Mouse (Mus musculus) spleen, adult 2 months (tissue): Measurements from ENCODE around the gene 1700088E04Rik. TPM values are rescaled to one million over a fixed set of nuclear protein-coding genes. Genes with fewer than 3 reads are reported as not detected.

Experiments
- DNase-seq, 2 experiments: peaks; one replicate each; pipeline versions ENCODE4 v3.0.0 to v3.0.0-alpha.2; 2012 to 2021; ENCODE audit warnings: low spot score in 2 of 2, low read depth in 1 of 2
- H3K27ac ChIP-seq: fragments of 200-500 bp; 2 replicates; pipeline ENCODE4 v1.5.1; 2012; ENCODE audit warnings: low read length, inconsistent platforms; ENCODE audit not compliant: insufficient read depth
- H3K27me3 ChIP-seq: fragments of 200-500 bp; 2 replicates; pipeline ENCODE4 v1.6.1; 2012; ENCODE audit warnings: mild to moderate bottlenecking, moderate library complexity, low read length, inconsistent platforms; ENCODE audit not compliant: control insufficient read depth, insufficient read depth
- H3K36me3 ChIP-seq: fragments of 200-500 bp; 2 replicates; pipeline ENCODE4 v1.6.1; 2012; ENCODE audit warnings: mild to moderate bottlenecking, low read length, inconsistent platforms; ENCODE audit not compliant: control insufficient read depth, insufficient read depth
- H3K4me1 ChIP-seq: fragments of 200-500 bp; 2 replicates; pipeline ENCODE4 v1.6.1; 2011; ENCODE audit warnings: inconsistent platforms; ENCODE audit not compliant: control insufficient read depth, insufficient read depth, insufficient read length
- H3K4me3 ChIP-seq: fragments of 200-500 bp; 2 replicates; pipeline ENCODE4 v1.5.1; 2011; ENCODE audit warnings: mild to moderate bottlenecking, inconsistent platforms; ENCODE audit not compliant: insufficient read depth, insufficient read length; ENCODE audit errors: extremely low read depth
- CTCF ChIP-seq: fragments of 200-500 bp; IDR thresholded peaks from 2 replicates; pipeline ENCODE4 v1.5.1; 2011; ENCODE audit warnings: mild to moderate bottlenecking, inconsistent platforms; ENCODE audit not compliant: insufficient read depth, insufficient read length, insufficient replicate concordance; ENCODE audit errors: extremely low read depth
- POLR2A ChIP-seq: fragments of 200-500 bp; IDR thresholded peaks from 2 replicates; pipeline ENCODE4 v1.6.1; 2011; ENCODE audit warnings: low read depth, low read length, inconsistent platforms
- WGBS: fragments of 180-500 bp; shearing (Covaris S2); methylation state at CpG from one replicate; pipeline ENCODE4 v1.1.7; 2018; 5-methylcytosine and 5-hydroxymethylcytosine counted together
- polyA plus RNA-seq: library from polyadenylated mRNA; depleted of rRNA; stranded (reverse); fragments of >200 nt; gene quantifications from 2 replicates; pipeline ENCODE4 v1.2.3, GENCODE M21; 2012

Gene 1700088E04Rik
- polyA plus RNA-seq, 1 experiment: 0.53 TPM

GRCm38 (mm10) chr15:79110528-79110927 is 30.5 kb downstream of the 1700088E04Rik start:
- no peak for DNase-seq
- Histone ChIP-seq H3K27ac (no peak overlapping the region), H3K27me3 (no peaks in the 10 kb centered on the region), H3K36me3 (peaks cover 4% of the 10 kb centered on the region; the same call in 1 of the 2 replicates), H3K4me3 (no peak overlapping the region), H3K4me1 (no peaks in the 10 kb centered on the region; the same call in 1 of the 2 replicates)
- 93% methylated on average over 2 of the region's 2 CpGs for WGBS
- TF ChIP-seq POLR2A (no peak), CTCF (no peak)

- 24% methylated on average over 9 of the region's 9 CpGs for WGBS
Observed at GRCm38 (mm10) chr15:79110031-79110430, 31.0 kb downstream of the 1700088E04Rik start.

GRCm38 (mm10) chr15:79109321-79109934 is 31.6 kb downstream of the 1700088E04Rik start:
- DNase-seq: no peak
- Histone ChIP-seq H3K4me1 (no peaks in the 10 kb centered on the region; the same call in 1 of the 2 replicates), H3K36me3 (0 out of 2 replicates have a peak, but pooled peaks cover 3% of the 10 kb centered on the region), H3K27ac (peak overlapping the region; percentile 84), H3K4me3 (peak overlapping the region; percentile 80), H3K27me3 (no peaks in the 10 kb centered on the region)
- under 1% methylated on average over 46 of the region's 46 CpGs for WGBS
- TF ChIP-seq POLR2A (no peak), CTCF (no peak)

More at GRCm38 (mm10) chr15:79110031-79110430, 31.0 kb downstream of the 1700088E04Rik start:
- DNase-seq: no peak
- Histone ChIP-seq H3K27me3 (no peaks in the 10 kb centered on the region), H3K36me3 (peaks cover 3% of the 10 kb centered on the region; the same call in 1 of the 2 replicates), H3K4me3 (peak overlapping the region; percentile 80), H3K27ac (no peak overlapping the region), H3K4me1 (no peaks in the 10 kb centered on the region; the same call in 1 of the 2 replicates)
- TF ChIP-seq CTCF (no peak), POLR2A (no peak)

- DNase-seq: peak; percentile 26 to 70
- Histone ChIP-seq H3K4me1 (no peaks in the 10 kb centered on the region), H3K4me3 (peak within 1 kb of the TSS; percentile 80), H3K27ac (peak within 1 kb of the TSS; percentile 84), H3K36me3 (0 out of 2 replicates have a peak, but pooled peaks cover 3% of the 10 kb centered on the region), H3K27me3 (no peaks in the 10 kb centered on the region)
- peak; percentile 20; the same call in 1 of the 2 replicates for TF ChIP-seq POLR2A
- TF ChIP-seq CTCF: no peak
- WGBS: 2% methylated on average over 75 of the region's 85 CpGs
Observed at GRCm38 (mm10) chr15:79108421-79109320, 32.4 kb downstream of the 1700088E04Rik start, which contains the start of gene Micall1. Gene Micall1, plus strand, starts transcription at chr15:79108898.

- WGBS: 58% methylated on average over 7 of the region's 7 CpGs
- Histone ChIP-seq H3K4me1 (no peaks in the 10 kb centered on the region), H3K27me3 (no peaks in the 10 kb centered on the region), H3K36me3 (0 out of 2 replicates have a peak, but pooled peaks cover 2% of the 10 kb centered on the region), H3K4me3 (no peak overlapping the region), H3K27ac (no peak overlapping the region)
- no peak for TF ChIP-seq POLR2A
- no peak for TF ChIP-seq CTCF
- DNase-seq: no peak
Observed at GRCm38 (mm10) chr15:79107966-79108365, 33.1 kb downstream of the 1700088E04Rik start.

- Histone ChIP-seq H3K27ac (no peak overlapping the region), H3K36me3 (no peaks in the 10 kb centered on the region), H3K27me3 (no peaks in the 10 kb centered on the region), H3K4me3 (no peak overlapping the region), H3K4me1 (no peaks in the 10 kb centered on the region)
- TF ChIP-seq POLR2A (no peak), CTCF (no peak)
- DNase-seq: no peak
- 86% methylated on average over 2 of the region's 2 CpGs for WGBS
Observed at GRCm38 (mm10) chr15:79105804-79106203, 35.2 kb downstream of the 1700088E04Rik start.

GRCm38 (mm10) chr15:79103264-79103663 is 37.8 kb downstream of the 1700088E04Rik start:
- H3K27me3 ChIP-seq: no peaks in the 10 kb centered on the region
- no peak overlapping the region for H3K4me3 ChIP-seq
- TF ChIP-seq CTCF (no peak), POLR2A (no peak)
- H3K27ac ChIP-seq: no peak overlapping the region
- no peaks in the 10 kb centered on the region for H3K4me1 ChIP-seq
- WGBS: 87% methylated on average over 10 of the region's 10 CpGs
- no peak for DNase-seq
- H3K36me3 ChIP-seq: no peaks in the 10 kb centered on the region
